Mouse (Mus musculus) kidney, embryonic 14.5 days (tissue): Measurements from ENCODE around the gene Utrn. TPM values are rescaled to one million over a fixed set of nuclear protein-coding genes. Genes with fewer than 3 reads are reported as not detected.

Source experiments
- ATAC-seq: fragments of 200-750 bp; cut with Nextera tagmentation; 2 replicates; pipeline ENCODE4 v1.8.0; 2017; ENCODE audit warnings: moderate number of reproducible peaks, mild to moderate bottlenecking, moderate TSS enrichment, moderate library complexity; ENCODE audit not compliant: low FRiP score, low TSS enrichment
- H3K27ac ChIP-seq: fragments of 300-500 bp; sonication (generic); 2 replicates; pipeline ENCODE4 v1.5.1; 2014; ENCODE audit warnings: low read depth, mild to moderate bottlenecking, low read length, moderate library complexity, mixed read lengths
- H3K27me3 ChIP-seq: fragments of 300-500 bp; sonication (generic); 2 replicates; pipeline ENCODE4 v1.6.1; 2014; ENCODE audit warnings: mild to moderate bottlenecking, low read length; ENCODE audit not compliant: control insufficient read depth, insufficient read depth
- H3K36me3 ChIP-seq: fragments of 300-500 bp; sonication (generic); 2 replicates; pipeline ENCODE4 v1.6.1; 2014; ENCODE audit warnings: low read length, mixed read lengths; ENCODE audit not compliant: control insufficient read depth, insufficient read depth
- H3K4me1 ChIP-seq: fragments of 300-500 bp; sonication (generic); 2 replicates; pipeline ENCODE4 v1.6.1; 2014; ENCODE audit warnings: low read length, mixed read lengths; ENCODE audit not compliant: control insufficient read depth, insufficient read depth
- H3K4me2 ChIP-seq: fragments of 300-500 bp; sonication (generic); replicated peaks from 2 replicates; pipeline ENCODE4 v1.6.1; 2014; ENCODE audit warnings: low read depth, mild to moderate bottlenecking, low read length
- H3K4me3 ChIP-seq: fragments of 300-500 bp; sonication (generic); 2 replicates; pipeline ENCODE4 v1.5.1; 2014; ENCODE audit warnings: mild to moderate bottlenecking, low read length
- H3K9ac ChIP-seq: fragments of 300-500 bp; sonication (generic); 2 replicates; pipeline ENCODE4 v1.6.1; 2014; ENCODE audit warnings: low read depth, mild to moderate bottlenecking, low read length, moderate library complexity
- H3K9me3 ChIP-seq: fragments of 300-500 bp; sonication (generic); 2 replicates; pipeline ENCODE4 v1.6.1; 2016; ENCODE audit warnings: low read length; ENCODE audit not compliant: control insufficient read depth
- WGBS: fragments of 180-500 bp; shearing (Covaris S2); extraction: QIAGEN DNeasy Blood & Tissue Kit; methylation state at CpG from one replicate; pipeline ENCODE4 v1.1.7; 2014; 5-methylcytosine and 5-hydroxymethylcytosine counted together
- polyA plus RNA-seq: library from polyadenylated mRNA; unstranded; fragments of >200 nt; fragmentation: Nextera tagmentation; extraction: Ambion mirVana; gene quantifications from 2 replicates; pipeline ENCODE4 v1.2.1, GENCODE M21; 2014

The Utrn gene
- polyA plus RNA-seq, 1 experiment from 2014 or later = 91.4 TPM

- H3K9ac ChIP-seq = no peak overlapping the region
- peaks cover 3% of the 10 kb centered on the region; the same call in 1 of the 2 replicates for H3K36me3 ChIP-seq
- H3K27ac ChIP-seq = no peak overlapping the region
- no peak for ATAC-seq
- H3K4me2 ChIP-seq = no peak overlapping the region
- H3K4me1 ChIP-seq = no peaks in the 10 kb centered on the region
- no peaks in the 10 kb centered on the region for H3K27me3 ChIP-seq
- H3K9me3 ChIP-seq = no peaks in the 10 kb centered on the region
- no peak overlapping the region for H3K4me3 ChIP-seq
Observed at GRCm38 (mm10) chr10:12430399-12430798, 438.8 kb downstream of the Utrn start.

GRCm38 (mm10) chr10:12426866-12427265 lies 442.3 kb downstream of the Utrn start:
- H3K9ac ChIP-seq = no peak overlapping the region
- H3K4me2 ChIP-seq = no peak overlapping the region
- no peak overlapping the region for H3K4me3 ChIP-seq
- H3K27ac ChIP-seq = no peak overlapping the region
- 92% methylated on average over 8 of the region's 8 CpGs for WGBS
- H3K4me1 ChIP-seq = no peaks in the 10 kb centered on the region
- H3K36me3 ChIP-seq = peaks cover 3% of the 10 kb centered on the region; the same call in 1 of the 2 replicates
- no peaks in the 10 kb centered on the region for H3K27me3 ChIP-seq
- no peaks in the 10 kb centered on the region for H3K9me3 ChIP-seq
- no peak for ATAC-seq

GRCm38 (mm10) chr10:12424944-12425343 lies 444.2 kb downstream of the Utrn start:
- H3K4me1 ChIP-seq = no peaks in the 10 kb centered on the region
- no peak for ATAC-seq
- no peaks in the 10 kb centered on the region for H3K9me3 ChIP-seq
- H3K4me2 ChIP-seq = no peak overlapping the region
- 83% methylated on average over 2 of the region's 2 CpGs for WGBS
- no peak overlapping the region for H3K9ac ChIP-seq
- H3K27me3 ChIP-seq = no peaks in the 10 kb centered on the region
- peaks cover 3% of the 10 kb centered on the region; the same call in 1 of the 2 replicates for H3K36me3 ChIP-seq
- H3K27ac ChIP-seq = no peak overlapping the region
- no peak overlapping the region for H3K4me3 ChIP-seq

GRCm38 (mm10) chr10:12423994-12424725 lies 445.0 kb downstream of the Utrn start:
- WGBS = 83% methylated on average over 7 of the region's 7 CpGs
- H3K27me3 ChIP-seq = no peaks in the 10 kb centered on the region
- H3K4me1 ChIP-seq = no peaks in the 10 kb centered on the region
- no peak overlapping the region for H3K4me2 ChIP-seq
- H3K36me3 ChIP-seq = peaks cover 3% of the 10 kb centered on the region; the same call in 1 of the 2 replicates
- H3K9ac ChIP-seq = no peak overlapping the region
- no peak overlapping the region for H3K27ac ChIP-seq
- no peaks in the 10 kb centered on the region for H3K9me3 ChIP-seq
- ATAC-seq = no peak
- no peak overlapping the region for H3K4me3 ChIP-seq

GRCm38 (mm10) chr10:12414967-12415366 lies 454.2 kb downstream of the Utrn start:
- Histone ChIP-seq H3K27me3 (no peaks in the 10 kb centered on the region), H3K27ac (no peak overlapping the region), H3K4me2 (no peak overlapping the region), H3K9ac (no peak overlapping the region), H3K4me3 (no peak overlapping the region), H3K36me3 (peaks cover 7% of the 10 kb centered on the region; the same call in 1 of the 2 replicates), H3K9me3 (no peaks in the 10 kb centered on the region), H3K4me1 (no peaks in the 10 kb centered on the region)
- 95% methylated on average over 3 of the region's 3 CpGs for WGBS
- ATAC-seq = no peak

- Histone ChIP-seq H3K9me3 (no peaks in the 10 kb centered on the region), H3K4me3 (no peak overlapping the region), H3K27me3 (no peaks in the 10 kb centered on the region), H3K4me1 (no peaks in the 10 kb centered on the region), H3K36me3 (peaks cover 21% of the 10 kb centered on the region), H3K27ac (no peak overlapping the region), H3K9ac (no peak overlapping the region), H3K4me2 (no peak overlapping the region)
- 42% methylated on average over 12 of the region's 12 CpGs for WGBS
- ATAC-seq = peak; percentile 73
Observed at GRCm38 (mm10) chr10:12406338-12407110, 462.6 kb downstream of the Utrn start.

- no peak overlapping the region for H3K9ac ChIP-seq
- no peak overlapping the region for H3K4me3 ChIP-seq
- no peak for ATAC-seq
- no peaks in the 10 kb centered on the region for H3K9me3 ChIP-seq
- H3K4me1 ChIP-seq = no peaks in the 10 kb centered on the region
- no peak overlapping the region for H3K4me2 ChIP-seq
- WGBS = 85% methylated on average over 2 of the region's 2 CpGs
- no peak overlapping the region for H3K27ac ChIP-seq
- peaks cover 18% of the 10 kb centered on the region; the same call in 1 of the 2 replicates for H3K36me3 ChIP-seq
- H3K27me3 ChIP-seq = no peaks in the 10 kb centered on the region
Observed at GRCm38 (mm10) chr10:12399450-12399849, 469.7 kb downstream of the Utrn start.

- H3K9me3 ChIP-seq = no peaks in the 10 kb centered on the region
- H3K27ac ChIP-seq = no peak overlapping the region
- ATAC-seq = no peak
- no peak overlapping the region for H3K4me2 ChIP-seq
- no peak overlapping the region for H3K9ac ChIP-seq
- no peak overlapping the region for H3K4me3 ChIP-seq
- H3K36me3 ChIP-seq = no peaks in the 10 kb centered on the region; the same call in 1 of the 2 replicates
- WGBS = 94% methylated on average over 1 of the region's 1 CpGs
- H3K27me3 ChIP-seq = no peaks in the 10 kb centered on the region
- H3K4me1 ChIP-seq = no peaks in the 10 kb centered on the region
Observed at GRCm38 (mm10) chr10:12380139-12380538, 489.0 kb downstream of the Utrn start.

GRCm38 (mm10) chr10:12379123-12379522 lies 490.0 kb downstream of the Utrn start:
- no peak for ATAC-seq
- no peaks in the 10 kb centered on the region; the same call in 1 of the 2 replicates for H3K36me3 ChIP-seq
- H3K4me1 ChIP-seq = no peaks in the 10 kb centered on the region
- H3K4me3 ChIP-seq = no peak overlapping the region
- H3K27me3 ChIP-seq = no peaks in the 10 kb centered on the region
- no peaks in the 10 kb centered on the region for H3K9me3 ChIP-seq
- no peak overlapping the region for H3K9ac ChIP-seq
- no peak overlapping the region for H3K4me2 ChIP-seq
- H3K27ac ChIP-seq = no peak overlapping the region
- 97% methylated on average over 1 of the region's 1 CpGs for WGBS
